Mouse (Mus musculus): Measurements from ENCODE around the gene Batf.

- TF ChIP-seq USF1 (IDR thresholded peaks at IDR 0.05; ENCODE audit: low read depth) (no peak), POLR2A (IDR thresholded peaks at IDR 0.05; ENCODE audit: insufficient read length, low read depth) (peak; percentile 4), TCF12 (IDR thresholded peaks at IDR 0.05; ENCODE audit: insufficient read depth, poor library complexity, severe bottlenecking) (no peak), MYOG (IDR thresholded peaks at IDR 0.05; ENCODE audit: control insufficient read depth in 1 of 3, insufficient read depth in 1 of 3, insufficient read length in 2 of 3, low read depth in 2 of 3) (peak in 1 of 3 experiments; percentile 35), MAX (IDR thresholded peaks at IDR 0.05; ENCODE audit: low read depth) (no peak), MYOD1 (IDR thresholded peaks at IDR 0.05; ENCODE audit: control insufficient read depth in 1 of 3, insufficient read length in 2 of 3, low read depth in 2 of 3) (peak in 1 of 3 experiments; percentile 5), TCF3 (IDR thresholded peaks at IDR 0.05; ENCODE audit: insufficient read length, low read depth) (no peak), CEBPB (IDR thresholded peaks at IDR 0.05; ENCODE audit: insufficient read depth, poor library complexity, severe bottlenecking) (no peak), E2F4 (IDR thresholded peaks at IDR 0.05; ENCODE audit: insufficient read depth) (no peak), POLR2AphosphoS2 (IDR thresholded peaks at IDR 0.05; ENCODE audit: insufficient read length, low read depth) (no peak)
These were observed 19.5 kb downstream of the Batf start for GRCm38 (mm10) chr12:85705831-85706530.
